Mouse (Mus musculus) cerebellum, adult 2 months (tissue): Measurements from ENCODE around the gene Cmc2. TPM values are rescaled to one million over a fixed set of nuclear protein-coding genes. Genes with fewer than 3 reads are reported as not detected.

Experiments
- DNase-seq, 2 experiments: peaks; one replicate each; pipeline ENCODE4 v3.0.0; 2021
- H3K27ac ChIP-seq: fragments of 200-500 bp; 2 replicates; pipeline ENCODE4 v1.5.1; 2012; ENCODE audit warnings: low read length, control low read depth, inconsistent platforms; ENCODE audit not compliant: insufficient read depth
- H3K27me3 ChIP-seq: fragments of 200-500 bp; 2 replicates; pipeline ENCODE4 v1.6.1; 2012; ENCODE audit warnings: inconsistent platforms, mild to moderate bottlenecking, low read length, moderate library complexity; ENCODE audit not compliant: control insufficient read depth, insufficient read depth
- H3K4me1 ChIP-seq: fragments of 200-500 bp; 2 replicates; pipeline ENCODE4 v1.6.1; 2011; ENCODE audit warnings: low read length; ENCODE audit not compliant: control insufficient read depth, insufficient read depth
- H3K4me3 ChIP-seq: fragments of 200-500 bp; replicated peaks from 2 replicates; pipeline ENCODE3; 2011; ENCODE audit warnings: mild to moderate bottlenecking, low read depth, low read length, control low read depth; ENCODE audit not compliant: insufficient read depth
- CTCF ChIP-seq: fragments of 200-500 bp; IDR thresholded peaks from 2 replicates; pipeline ENCODE4 v1.5.1; 2011; ENCODE audit warnings: low read depth, mild to moderate bottlenecking, control low read depth, low read length, moderate library complexity, borderline replicate concordance; ENCODE audit not compliant: insufficient read depth
- POLR2A ChIP-seq: fragments of 200-500 bp; IDR thresholded peaks from 2 replicates; pipeline ENCODE4 v1.6.1; 2011; ENCODE audit warnings: low read length, control low read depth, borderline replicate concordance; ENCODE audit not compliant: insufficient read depth
- WGBS: fragments of 180-500 bp; shearing (Covaris S2); methylation state at CpG from one replicate; pipeline ENCODE4 v1.1.7; 2018; 5-methylcytosine and 5-hydroxymethylcytosine counted together
- polyA plus RNA-seq: library from polyadenylated mRNA; depleted of rRNA; stranded (reverse); fragments of >200 nt; gene quantifications from 2 replicates; pipeline ENCODE4 v1.2.3, GENCODE M21; 2012

Gene Cmc2
- polyA plus RNA-seq, 1 experiment = 28.2 TPM

DNA sequence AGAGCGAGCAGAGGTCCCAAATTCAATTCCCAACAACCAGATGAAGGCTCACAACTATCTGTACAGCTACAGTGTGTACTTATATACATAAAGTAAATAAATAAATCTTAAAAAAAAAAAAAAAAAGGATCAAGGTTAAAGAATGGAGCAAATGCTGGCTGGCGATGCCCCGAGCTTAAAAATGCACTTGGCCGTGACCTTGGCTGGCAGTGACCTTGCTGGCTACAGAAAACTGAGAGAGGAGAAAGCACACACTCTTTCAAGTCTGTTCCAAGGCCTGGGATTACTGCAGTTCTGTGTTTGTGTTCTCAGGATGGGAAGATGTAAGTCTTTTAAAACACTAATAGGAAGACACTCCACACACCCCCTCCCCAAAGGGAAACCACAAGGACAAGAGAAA, 16.5 kb downstream of the Cmc2 start:
- TF ChIP-seq POLR2A = no peak
- TF ChIP-seq CTCF = no peak
- 94% methylated on average over 4 of the region's 4 CpGs for WGBS
- DNase-seq = no peak
- Histone ChIP-seq H3K4me3 (no peak overlapping the region), H3K27ac (no peak overlapping the region), H3K4me1 (no peaks in the 10 kb centered on the region; the same call in 1 of the 2 replicates), H3K27me3 (no peaks in the 10 kb centered on the region)

GRCm38 (mm10) chr8:116895521-116895920, 25.7 kb downstream of the Cmc2 start:
- Histone ChIP-seq H3K27ac (no peak overlapping the region), H3K4me1 (no peaks in the 10 kb centered on the region), H3K4me3 (no peak overlapping the region), H3K27me3 (no peaks in the 10 kb centered on the region)
- WGBS = 97% methylated on average over 6 of the region's 6 CpGs
- TF ChIP-seq POLR2A (no peak), CTCF (no peak)
- DNase-seq = no peak

DNA sequence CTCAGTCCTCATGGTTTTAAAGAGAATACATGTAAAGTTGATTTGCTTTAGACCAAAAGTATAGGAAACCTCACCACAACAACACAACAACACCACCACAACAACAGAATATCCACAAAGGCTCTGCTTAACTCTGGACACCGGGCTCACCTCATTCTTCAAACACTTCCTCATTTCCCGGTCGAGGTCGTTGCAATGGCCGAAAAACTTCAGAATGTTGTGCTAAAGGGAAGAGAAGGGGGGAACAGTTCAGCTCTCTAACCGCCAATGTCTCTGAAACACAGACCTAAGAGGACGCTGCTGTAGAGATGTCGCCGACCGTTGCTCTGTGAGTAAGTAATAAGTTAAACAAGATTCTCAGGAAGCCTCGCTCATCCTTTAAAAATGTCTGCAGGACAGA, 27.3 kb downstream of the Cmc2 start:
- TF ChIP-seq CTCF (no peak), POLR2A (no peak)
- Histone ChIP-seq H3K27ac (no peak overlapping the region), H3K4me1 (no peaks in the 10 kb centered on the region), H3K4me3 (no peak overlapping the region), H3K27me3 (no peaks in the 10 kb centered on the region)
- WGBS = 95% methylated on average over 11 of the region's 11 CpGs
- DNase-seq = no peak

GRCm38 (mm10) chr8:116892636-116893035, 28.6 kb downstream of the Cmc2 start:
- WGBS = 82% methylated on average over 9 of the region's 9 CpGs
- no peak for TF ChIP-seq CTCF
- TF ChIP-seq POLR2A = no peak
- Histone ChIP-seq H3K27me3 (no peaks in the 10 kb centered on the region), H3K4me3 (no peak overlapping the region), H3K27ac (no peak overlapping the region), H3K4me1 (no peaks in the 10 kb centered on the region)
- no peak for DNase-seq

GRCm38 (mm10) chr8:116892130-116892529, 29.1 kb downstream of the Cmc2 start:
- 93% methylated on average over 3 of the region's 3 CpGs for WGBS
- Histone ChIP-seq H3K27ac (no peak overlapping the region), H3K4me1 (no peaks in the 10 kb centered on the region), H3K27me3 (no peaks in the 10 kb centered on the region), H3K4me3 (no peak overlapping the region)
- no peak for DNase-seq
- TF ChIP-seq POLR2A (no peak), CTCF (no peak)

GRCm38 (mm10) chr8:116891446-116891845, 29.8 kb downstream of the Cmc2 start:
- H3K4me1 ChIP-seq = no peaks in the 10 kb centered on the region
- TF ChIP-seq CTCF (no peak), POLR2A (no peak)
- WGBS = 88% methylated on average over 5 of the region's 5 CpGs
- H3K27me3 ChIP-seq = no peaks in the 10 kb centered on the region
- DNase-seq = no peak
- H3K4me3 ChIP-seq = no peak overlapping the region
- H3K27ac ChIP-seq = no peak overlapping the region

GRCm38 (mm10) chr8:116887813-116888212, 33.4 kb downstream of the Cmc2 start:
- H3K4me1 ChIP-seq = no peaks in the 10 kb centered on the region
- TF ChIP-seq POLR2A = no peak
- TF ChIP-seq CTCF = no peak
- no peak overlapping the region for H3K4me3 ChIP-seq
- no peak overlapping the region for H3K27ac ChIP-seq
- no peak for DNase-seq
- 27% methylated on average over 4 of the region's 4 CpGs for WGBS
- no peaks in the 10 kb centered on the region for H3K27me3 ChIP-seq

GRCm38 (mm10) chr8:116881396-116881795, 39.9 kb downstream of the Cmc2 start:
- 88% methylated on average over 8 of the region's 8 CpGs for whole genome bisulfite sequencing
- no peak overlapping the region for H3K4me3 ChIP-seq
- H3K4me1 ChIP-seq = no peaks in the 10 kb centered on the region
- H3K27ac ChIP-seq = no peak overlapping the region
- H3K27me3 ChIP-seq = no peaks in the 10 kb centered on the region
- DNase-seq = no peak
- no peak for TF ChIP-seq POLR2A
- no peak for TF ChIP-seq CTCF

DNA sequence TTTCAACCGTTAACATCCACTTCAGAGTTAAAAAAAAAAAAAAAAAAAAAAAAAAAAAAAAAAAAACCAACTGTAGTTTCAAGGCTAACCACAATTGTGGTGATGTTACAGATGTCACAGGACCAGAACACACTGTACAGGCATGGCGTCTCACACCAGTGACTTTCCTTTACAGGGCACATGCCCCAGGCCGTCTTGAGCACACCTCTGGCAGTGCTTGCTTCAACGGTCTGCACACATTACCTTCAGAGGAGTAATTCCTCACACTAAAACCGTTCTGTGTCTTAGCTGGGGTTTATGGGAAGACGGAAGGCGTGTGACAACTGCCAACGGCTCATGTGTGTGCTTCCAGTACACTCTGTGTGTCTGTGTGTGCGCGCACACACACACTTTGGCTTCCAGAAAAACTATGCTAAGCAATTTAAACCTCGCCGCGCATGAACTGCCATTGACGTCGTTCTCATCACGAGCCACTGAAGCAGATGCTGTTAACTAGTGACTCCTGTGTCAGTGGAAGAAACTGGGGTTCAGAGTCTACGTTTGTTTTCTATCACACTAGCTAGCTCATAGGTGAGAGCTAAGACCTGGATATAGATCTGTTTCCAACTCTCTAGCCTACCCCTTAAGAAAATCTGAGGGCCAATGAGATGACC, 45.3 kb downstream of the Cmc2 start:
- WGBS = 72% methylated on average over 17 of the region's 17 CpGs
- Histone ChIP-seq H3K4me3 (no peak overlapping the region), H3K27me3 (no peaks in the 10 kb centered on the region), H3K4me1 (no peaks in the 10 kb centered on the region), H3K27ac (no peak overlapping the region)
- no peak for TF ChIP-seq CTCF
- TF ChIP-seq POLR2A = no peak
- DNase-seq = no peak
